Mouse (Mus musculus) heart, adult 2 months (tissue): ENCODE results near the gene Nudt9. TPM values are rescaled to one million over a fixed set of nuclear protein-coding genes. Genes with fewer than 3 reads are reported as not detected.

Experiments used
- DNase-seq, 2 experiments: peaks; one replicate each; pipeline ENCODE4 v3.0.0; 2021
- H3K27ac ChIP-seq: fragments of 200-600 bp; 2 replicates; pipeline ENCODE4 v1.8.1; 2022
- H3K27me3 ChIP-seq: fragments of 200-500 bp; 2 replicates; pipeline ENCODE4 v1.6.1; 2012; ENCODE audit warnings: mild to moderate bottlenecking, low read length, inconsistent platforms, mixed read lengths; ENCODE audit not compliant: control insufficient read depth, insufficient read depth
- H3K36me3 ChIP-seq: fragments of 200-500 bp; 2 replicates; pipeline ENCODE4 v1.6.1; 2012; ENCODE audit warnings: low read length, inconsistent platforms; ENCODE audit not compliant: control insufficient read depth, insufficient read depth
- H3K4me1 ChIP-seq: fragments of 200-500 bp; 2 replicates; pipeline ENCODE4 v1.6.1; 2011; ENCODE audit warnings: low read length; ENCODE audit not compliant: control insufficient read depth, insufficient read depth
- H3K4me3 ChIP-seq: fragments of 200-600 bp; 2 replicates; pipeline ENCODE4 v1.8.1; 2022
- H3K79me2 ChIP-seq: fragments of 200-500 bp; replicated peaks from 2 replicates; pipeline ENCODE4 v1.6.1; 2012; ENCODE audit warnings: mild to moderate bottlenecking, inconsistent platforms, low read length, moderate library complexity, mixed read lengths; ENCODE audit not compliant: control insufficient read depth, insufficient read depth
- H3K9ac ChIP-seq: fragments of 200-500 bp; 2 replicates; pipeline ENCODE4 v1.6.1; 2012; ENCODE audit warnings: low read depth, mild to moderate bottlenecking, control low read depth, inconsistent platforms, low read length, mixed read lengths
- CTCF ChIP-seq: fragments of 200-600 bp; IDR thresholded peaks from 2 replicates; pipeline ENCODE4 v1.8.1; 2022; ENCODE audit warnings: antibody characterized with exemption, mild to moderate bottlenecking, moderate library complexity
- EP300 ChIP-seq: fragments of 200-500 bp; IDR thresholded peaks from 2 replicates; pipeline ENCODE4 v1.6.1; 2011; ENCODE audit warnings: low read depth, low read length, control low read depth; ENCODE audit not compliant: insufficient read depth
- POLR2A ChIP-seq: fragments of 200-500 bp; IDR thresholded peaks from 2 replicates; pipeline ENCODE4 v1.6.1; 2011; ENCODE audit warnings: mild to moderate bottlenecking, low read depth, low read length, control low read depth; ENCODE audit not compliant: insufficient read depth
- WGBS: fragments of 180-500 bp; shearing (Covaris S2); methylation state at CpG from one replicate; pipeline ENCODE4 v1.1.7; 2018; 5-methylcytosine and 5-hydroxymethylcytosine counted together
- intact Hi-C: fragments of 180-260 bp; cut with DNase I; formaldehyde crosslinking; loops from one replicate; pipeline ENCODE4 v1.15.1; 2025
- polyA plus RNA-seq: library from polyadenylated mRNA; depleted of rRNA; stranded (reverse); fragments of >200 nt; gene quantifications from 2 replicates; pipeline ENCODE4 v1.2.3, GENCODE M21; 2012
- total RNA-seq, 2 experiments: library from RNA; stranded (reverse); gene quantifications; 2 replicates each; pipeline ENCODE4 v1.2.3; 2021

Gene Nudt9
- total and polyA plus RNA-seq, 3 experiments: 38.7 to 59.1 (median 48.3) TPM

DNA sequence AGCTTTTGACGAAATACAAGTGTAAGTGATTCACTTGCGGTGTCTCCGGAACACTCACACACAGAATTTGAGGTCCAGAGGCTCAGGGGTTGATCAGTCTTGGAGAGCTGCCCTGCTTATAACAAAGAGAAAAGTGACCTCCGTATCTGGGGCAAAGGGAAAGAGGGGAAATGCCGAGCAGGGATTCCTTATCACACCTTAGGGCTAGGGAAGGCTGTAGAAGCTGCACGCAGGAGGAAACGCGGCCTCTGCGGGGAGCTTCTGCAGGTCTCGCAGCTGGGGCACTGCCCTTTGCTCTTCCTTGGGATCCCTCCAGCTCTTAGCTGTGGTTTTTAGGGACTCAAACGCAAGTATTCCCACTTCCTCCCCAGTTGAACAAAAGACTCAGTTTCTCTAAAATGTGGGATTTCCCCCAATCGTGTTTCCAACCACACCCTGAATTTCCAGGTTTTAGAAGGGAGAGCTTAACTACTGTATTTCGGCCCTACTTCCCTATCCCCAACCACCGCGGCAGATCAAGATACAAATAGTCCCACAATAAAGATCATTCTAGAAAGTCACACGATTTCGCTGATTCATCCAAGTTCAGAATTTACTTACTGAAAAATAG is 20.8 kb upstream of the Nudt9 start:
- 34% methylated on average over 17 of the region's 17 CpGs for WGBS
- H3K4me1 ChIP-seq: peaks cover 8% of the 10 kb centered on the region
- peak overlapping the region; percentile 61 for H3K27ac ChIP-seq
- intact Hi-C loops: no loop called here
- H3K4me3 ChIP-seq: no peak overlapping the region; the same call in 1 of the 2 replicates
- no peak for TF ChIP-seq EP300
- TF ChIP-seq CTCF: no peak
- no peak for TF ChIP-seq POLR2A
- no peaks in the 10 kb centered on the region for H3K36me3 ChIP-seq
- no peaks in the 10 kb centered on the region for H3K27me3 ChIP-seq
- H3K9ac ChIP-seq: peak overlapping the region; percentile 10; the same call in 1 of the 2 replicates
- peak; percentile 35 to 40 for DNase-seq
- H3K79me2 ChIP-seq: no peaks in the 10 kb centered on the region

GRCm38 (mm10) chr5:104032434-104033097 is 13.5 kb upstream of the Nudt9 start:
- no peaks in the 10 kb centered on the region for H3K79me2 ChIP-seq
- H3K27ac ChIP-seq: no peak overlapping the region
- H3K4me1 ChIP-seq: peaks cover 2% of the 10 kb centered on the region; the same call in 1 of the 2 replicates
- H3K4me3 ChIP-seq: no peak overlapping the region
- no peak overlapping the region for H3K9ac ChIP-seq
- 54% methylated on average over 2 of the region's 2 CpGs for WGBS
- intact Hi-C loops: no loop called here
- DNase-seq: no peak
- no peaks in the 10 kb centered on the region for H3K27me3 ChIP-seq
- peaks cover 4% of the 10 kb centered on the region; the same call in 1 of the 2 replicates for H3K36me3 ChIP-seq
- TF ChIP-seq POLR2A (no peak), EP300 (no peak), CTCF (no peak)

DNA sequence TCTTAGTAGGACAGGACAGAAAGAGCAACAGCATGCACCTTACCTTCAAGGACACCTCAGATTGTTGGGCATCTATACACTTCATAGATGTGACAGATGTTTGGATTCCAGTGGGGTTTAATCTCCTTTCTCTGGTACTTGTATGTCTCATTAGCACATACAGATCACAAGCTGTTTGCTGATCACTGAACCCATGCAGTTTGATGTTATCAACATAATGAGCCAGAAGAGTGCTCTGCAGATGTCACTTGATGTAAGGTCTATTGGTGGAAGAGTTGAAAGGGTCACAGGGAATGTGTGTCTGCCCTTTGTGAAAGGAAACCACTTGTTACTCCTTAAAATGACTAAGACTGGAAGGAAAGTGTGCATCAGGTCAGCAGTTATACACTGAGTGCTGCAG is 11.0 kb upstream of the Nudt9 start:
- Histone ChIP-seq H3K36me3 (peaks cover 4% of the 10 kb centered on the region; the same call in 1 of the 2 replicates), H3K4me1 (peaks cover 2% of the 10 kb centered on the region; the same call in 1 of the 2 replicates), H3K27me3 (no peaks in the 10 kb centered on the region), H3K4me3 (no peak overlapping the region), H3K27ac (no peak overlapping the region), H3K9ac (no peak overlapping the region), H3K79me2 (no peaks in the 10 kb centered on the region)
- TF ChIP-seq POLR2A (no peak), EP300 (no peak), CTCF (no peak)
- intact Hi-C loops: no loop called here
- no peak for DNase-seq

DNA sequence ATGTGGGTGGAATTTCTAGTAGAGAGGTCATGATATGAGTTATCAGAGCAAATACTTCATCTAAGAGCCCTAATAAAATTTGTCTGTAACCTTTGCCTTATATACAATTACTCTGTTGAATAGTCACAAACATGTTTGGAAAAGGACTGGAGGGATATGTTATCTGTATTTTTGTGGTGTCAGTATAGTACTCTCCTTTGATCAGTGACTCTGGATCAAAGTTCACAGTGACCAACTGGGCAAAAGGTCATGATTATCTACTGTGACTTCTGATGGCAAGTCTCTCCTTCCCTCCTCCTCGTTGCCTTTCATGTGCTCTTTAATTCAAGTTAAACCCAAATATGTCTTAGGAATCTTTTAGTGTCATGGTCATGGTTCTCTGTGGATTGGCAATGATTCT is 10.3 kb upstream of the Nudt9 start:
- Histone ChIP-seq H3K36me3 (peaks cover 4% of the 10 kb centered on the region; the same call in 1 of the 2 replicates), H3K4me1 (peaks cover 2% of the 10 kb centered on the region; the same call in 1 of the 2 replicates), H3K79me2 (no peaks in the 10 kb centered on the region), H3K9ac (no peak overlapping the region), H3K4me3 (no peak overlapping the region), H3K27ac (no peak overlapping the region), H3K27me3 (no peaks in the 10 kb centered on the region)
- intact Hi-C loops: no loop called here
- no peak for DNase-seq
- WGBS: 24% methylated on average over 1 of the region's 1 CpGs
- TF ChIP-seq EP300 (no peak), POLR2A (no peak), CTCF (no peak)

- Histone ChIP-seq H3K4me1 (peaks cover 2% of the 10 kb centered on the region; the same call in 1 of the 2 replicates), H3K4me3 (no peak overlapping the region), H3K27ac (no peak overlapping the region), H3K9ac (no peak overlapping the region), H3K27me3 (no peaks in the 10 kb centered on the region), H3K79me2 (no peaks in the 10 kb centered on the region), H3K36me3 (peaks cover 4% of the 10 kb centered on the region; the same call in 1 of the 2 replicates)
- TF ChIP-seq EP300 (no peak), CTCF (no peak), POLR2A (no peak)
- intact Hi-C loops: no loop called here
- no peak for DNase-seq
- WGBS: 96% methylated on average over 1 of the region's 1 CpGs
Observed at GRCm38 (mm10) chr5:104036686-104037085, 9.4 kb upstream of the Nudt9 start.
